Mouse (Mus musculus): ENCODE data around the gene Crocc. TPM values are rescaled to one million over a fixed set of nuclear protein-coding genes. Genes with fewer than 3 reads are reported as not detected.

The Crocc gene
- 1.5 TPM for polyA plus RNA-seq (2014; fragmentation: Illumina TruSeq; extraction: RNeasy Lipid Tissue Mini Kit (QIAGEN cat#74804); ENCODE audit: low read depth, low replicate concordance)

DNA sequence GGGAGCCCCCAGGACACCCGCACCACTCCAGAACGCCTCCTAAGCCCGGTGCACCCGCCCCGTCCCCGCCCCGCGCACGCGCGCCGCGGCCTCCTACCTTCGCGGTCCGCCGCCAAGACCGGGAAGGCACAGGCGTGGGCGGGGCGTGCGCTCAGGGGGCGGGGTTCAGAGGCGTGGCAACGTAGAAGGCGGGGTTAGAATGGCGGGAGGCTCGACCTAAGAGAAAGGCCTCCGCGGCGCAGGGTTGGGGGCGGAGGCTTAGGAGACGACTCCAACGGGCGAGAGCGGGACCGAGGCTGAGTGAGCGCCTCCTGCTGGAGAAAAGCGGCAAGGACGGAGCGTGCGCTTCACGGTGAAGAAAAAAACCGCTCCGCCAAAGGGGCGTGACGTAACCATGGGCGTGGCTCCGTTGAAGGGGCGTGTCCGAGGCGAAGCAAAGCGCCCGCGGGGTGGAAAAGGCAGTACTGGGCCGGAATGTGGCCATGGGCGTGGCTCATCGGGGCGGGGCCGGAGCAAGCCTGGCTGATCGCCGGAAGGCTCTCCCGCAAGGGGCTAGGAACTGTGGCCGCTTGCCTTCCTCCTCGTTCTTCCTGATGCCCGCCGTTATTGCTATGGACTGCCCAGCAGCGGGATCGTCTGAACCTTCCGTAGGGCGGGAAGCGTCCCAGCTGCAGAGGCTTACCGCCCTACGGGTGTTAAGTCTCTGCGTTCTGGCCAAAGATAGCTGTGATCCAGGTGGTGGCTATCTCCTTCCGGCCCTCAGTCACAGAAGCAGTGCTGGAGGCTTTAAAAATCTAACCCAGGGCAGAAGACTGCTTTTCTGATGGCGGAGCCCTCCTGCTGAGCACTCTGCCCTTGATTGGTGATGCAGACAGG lies at the start of gene Crocc:
Gene Crocc (minus strand): TSS at position 125 of the 876 bp plus-strand sequence.

DNA sequence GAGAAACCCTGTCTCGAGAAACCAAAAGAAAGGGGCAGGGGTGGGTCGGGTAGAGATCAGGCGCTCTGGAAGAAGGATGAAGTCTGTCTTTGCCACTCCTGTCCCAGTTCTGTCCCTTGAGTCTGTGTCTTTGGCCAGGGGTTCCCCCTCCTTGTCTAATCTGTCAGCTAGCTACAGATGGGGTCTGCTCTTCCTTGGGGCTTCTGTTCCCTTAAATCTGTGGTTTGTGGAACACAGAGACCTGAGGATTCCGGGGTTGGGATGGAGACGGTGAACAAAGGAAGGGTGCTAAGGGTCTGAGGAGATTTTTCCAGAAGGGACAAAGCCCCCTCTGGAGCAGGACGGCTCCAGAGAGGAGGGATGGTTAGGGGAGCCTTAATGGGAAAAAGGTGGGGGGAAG lies 27.7 kb upstream of the Crocc start, which contains the start of gene Spata21:
Gene Spata21 (plus strand): TSS at position 301 of the 400 bp plus-strand sequence.

DNA sequence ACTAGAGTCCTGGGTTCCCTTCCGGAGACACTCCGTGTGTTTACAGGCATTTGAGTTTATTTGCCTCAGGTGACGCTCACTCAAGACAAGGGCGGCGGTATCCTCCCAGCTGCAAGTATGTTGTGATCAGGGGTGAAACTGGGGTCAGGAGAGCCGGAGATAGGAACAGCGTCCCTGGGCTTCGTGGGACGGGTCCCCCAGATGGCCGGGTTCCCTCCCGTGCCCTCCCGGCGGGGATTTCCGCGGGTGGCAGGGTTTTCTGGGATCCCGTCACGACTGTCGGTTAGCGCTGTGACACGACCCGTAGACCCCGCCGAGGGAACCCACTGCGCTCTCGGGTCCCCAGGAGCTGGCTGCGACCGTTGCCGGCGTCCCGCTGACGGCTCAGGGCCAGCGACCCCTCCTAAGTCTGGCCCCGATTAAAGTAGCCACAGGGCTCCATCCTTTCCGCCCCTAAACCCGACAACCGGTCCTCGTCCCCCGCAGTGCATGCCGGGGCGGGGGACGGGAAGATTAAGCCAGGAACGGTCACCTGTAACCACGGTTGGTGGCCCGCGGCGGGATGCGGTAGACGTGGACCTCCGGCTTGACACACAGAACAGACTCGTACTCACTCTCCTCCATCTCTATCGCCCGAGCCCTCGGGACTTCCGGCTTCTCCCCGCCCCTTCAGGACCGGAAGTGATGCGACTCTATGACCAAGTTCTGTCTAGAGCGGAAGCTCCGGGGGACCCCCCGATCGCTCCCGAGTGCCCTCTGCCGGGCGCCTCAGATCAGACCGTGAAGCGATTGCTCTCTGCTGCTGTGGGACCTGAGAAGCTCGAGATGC lies 17.5 kb upstream of the Crocc start, which contains the start of gene Necap2:
Gene Necap2 (minus strand): TSS at position 677 of the 829 bp plus-strand sequence.

DNA sequence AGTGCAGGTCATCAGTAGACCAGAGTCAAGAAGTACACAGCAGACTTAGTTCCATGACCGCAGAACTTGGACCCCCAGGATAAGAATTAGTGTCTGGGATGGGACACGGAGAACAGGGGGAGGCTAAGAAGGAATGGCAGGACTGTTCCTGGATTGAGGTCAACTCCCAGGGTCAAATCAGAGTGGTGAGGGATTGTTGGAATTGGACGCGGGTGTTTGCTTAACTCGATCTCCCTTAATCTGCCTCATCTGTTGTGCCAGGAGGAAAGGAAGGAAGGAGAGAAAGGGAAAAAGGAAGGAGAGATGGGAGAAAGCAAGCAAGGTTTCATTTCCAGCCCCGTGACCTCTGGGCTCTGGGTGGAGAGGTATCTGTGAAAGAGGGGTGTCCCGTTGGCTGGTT lies 50.2 kb downstream of the Crocc start, which contains the start of gene Mfap2:
Gene Mfap2 (plus strand): TSS at position 301 of the 400 bp plus-strand sequence.

DNA sequence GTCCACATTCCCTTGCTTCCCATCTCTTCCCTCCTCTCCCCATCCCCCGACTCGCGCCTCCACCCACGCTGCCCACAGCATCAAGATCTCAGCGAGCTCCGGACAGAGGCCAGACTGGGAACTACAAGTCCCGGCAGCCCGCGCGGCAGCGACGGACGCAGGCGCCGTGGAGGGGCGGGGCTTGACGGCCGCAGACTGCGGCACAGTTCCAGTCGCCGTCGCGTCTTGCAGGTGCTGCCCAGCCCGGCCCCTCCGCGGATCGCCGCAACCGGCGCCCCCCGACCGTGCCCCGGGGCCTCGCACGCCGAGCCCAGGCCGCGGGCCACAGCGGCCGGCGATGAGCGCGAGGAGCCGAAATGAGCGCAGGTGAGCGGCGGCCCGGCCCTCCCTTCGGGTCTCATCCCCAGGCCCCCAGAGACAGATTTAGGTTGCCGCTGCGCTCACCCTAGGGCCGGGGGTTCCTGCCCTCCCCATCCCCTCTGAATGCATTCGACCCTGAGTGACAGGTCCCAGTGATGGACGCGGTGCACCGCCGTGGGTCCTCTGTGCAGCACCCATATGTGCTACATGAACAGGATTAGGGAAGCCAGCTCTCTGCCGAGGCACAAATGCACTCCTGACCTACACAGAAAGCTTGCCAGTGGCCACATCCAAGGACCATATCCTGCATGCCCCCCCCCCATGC lies 73.5 kb downstream of the Crocc start, which contains the start of gene Atp13a2:
Gene Atp13a2 (plus strand): TSS at position 163 of the 685 bp plus-strand sequence.

Other genes starting within 250 kb of the Crocc start
- gene Padi3, start 249.9 kb downstream of the Crocc start, polyA plus RNA-seq (2014; fragmentation: Illumina TruSeq; extraction: RNeasy Lipid Tissue Mini Kit (QIAGEN cat#74804); ENCODE audit: low read depth, low replicate concordance): 0.45 TPM
- not detected for gene Padi1, start 214.8 kb downstream of the Crocc start, polyA plus RNA-seq (2014; fragmentation: Illumina TruSeq; extraction: RNeasy Lipid Tissue Mini Kit (QIAGEN cat#74804); ENCODE audit: low read depth, low replicate concordance)
- gene Padi2, start 154.2 kb downstream of the Crocc start, polyA plus RNA-seq (2014; fragmentation: Illumina TruSeq; extraction: RNeasy Lipid Tissue Mini Kit (QIAGEN cat#74804); ENCODE audit: low read depth, low replicate concordance): 0.69 TPM
- 41.8 TPM for gene Sdhb, start 99.3 kb downstream of the Crocc start, polyA plus RNA-seq (2014; fragmentation: Illumina TruSeq; extraction: RNeasy Lipid Tissue Mini Kit (QIAGEN cat#74804); ENCODE audit: low read depth, low replicate concordance)
- gene Atp13a2, start 73.7 kb downstream of the Crocc start, polyA plus RNA-seq (2014; fragmentation: Illumina TruSeq; extraction: RNeasy Lipid Tissue Mini Kit (QIAGEN cat#74804); ENCODE audit: low read depth, low replicate concordance): 2.1 TPM
- gene Mfap2, start 50.1 kb downstream of the Crocc start, polyA plus RNA-seq (2014; fragmentation: Illumina TruSeq; extraction: RNeasy Lipid Tissue Mini Kit (QIAGEN cat#74804); ENCODE audit: low read depth, low replicate concordance): not detected
- 3.5 TPM for gene Necap2, start 17.8 kb upstream of the Crocc start, polyA plus RNA-seq (2014; fragmentation: Illumina TruSeq; extraction: RNeasy Lipid Tissue Mini Kit (QIAGEN cat#74804); ENCODE audit: low read depth, low replicate concordance)
- gene Spata21, start 27.8 kb upstream of the Crocc start, polyA plus RNA-seq (2014; fragmentation: Illumina TruSeq; extraction: RNeasy Lipid Tissue Mini Kit (QIAGEN cat#74804); ENCODE audit: low read depth, low replicate concordance): 144 TPM
- 4.6 TPM for gene Szrd1, start 79.2 kb upstream of the Crocc start, polyA plus RNA-seq (2014; fragmentation: Illumina TruSeq; extraction: RNeasy Lipid Tissue Mini Kit (QIAGEN cat#74804); ENCODE audit: low read depth, low replicate concordance)
- 3.9 TPM for gene Fbxo42, start 87.4 kb upstream of the Crocc start, polyA plus RNA-seq (2014; fragmentation: Illumina TruSeq; extraction: RNeasy Lipid Tissue Mini Kit (QIAGEN cat#74804); ENCODE audit: low read depth, low replicate concordance)
- 0.50 TPM for gene Rsg1, start 153.4 kb upstream of the Crocc start, polyA plus RNA-seq (2014; fragmentation: Illumina TruSeq; extraction: RNeasy Lipid Tissue Mini Kit (QIAGEN cat#74804); ENCODE audit: low read depth, low replicate concordance)
- not detected for gene Arhgef19, start 178.9 kb upstream of the Crocc start, polyA plus RNA-seq (2014; fragmentation: Illumina TruSeq; extraction: RNeasy Lipid Tissue Mini Kit (QIAGEN cat#74804); ENCODE audit: low read depth, low replicate concordance)
- gene Epha2, start 240.7 kb upstream of the Crocc start, polyA plus RNA-seq (2014; fragmentation: Illumina TruSeq; extraction: RNeasy Lipid Tissue Mini Kit (QIAGEN cat#74804); ENCODE audit: low read depth, low replicate concordance): not detected

Data from testis, adult 10 weeks (tissue).